Mouse (Mus musculus) kidney, postnatal 36 days (tissue): ENCODE measurements around the gene St14.
"Not testable (repeated sequence)": the region's sequence is repeated elsewhere in the genome, so short reads cannot be mapped to it uniquely, and the experiment has no call there.

Experiments
- DNase-seq, 2 experiments: peaks; one replicate each; pipeline ENCODE4 v3.0.0; 2021 to 2022; ENCODE audit warnings: mixed read lengths in 2 of 2

Gene St14

GRCm38 (mm10) chr9:31131205-31131968, at the start of gene St14:
Gene St14, minus strand, starts transcription at chr9:31131853.
- DNase-seq = peak; percentile 83 to 90

DNA sequence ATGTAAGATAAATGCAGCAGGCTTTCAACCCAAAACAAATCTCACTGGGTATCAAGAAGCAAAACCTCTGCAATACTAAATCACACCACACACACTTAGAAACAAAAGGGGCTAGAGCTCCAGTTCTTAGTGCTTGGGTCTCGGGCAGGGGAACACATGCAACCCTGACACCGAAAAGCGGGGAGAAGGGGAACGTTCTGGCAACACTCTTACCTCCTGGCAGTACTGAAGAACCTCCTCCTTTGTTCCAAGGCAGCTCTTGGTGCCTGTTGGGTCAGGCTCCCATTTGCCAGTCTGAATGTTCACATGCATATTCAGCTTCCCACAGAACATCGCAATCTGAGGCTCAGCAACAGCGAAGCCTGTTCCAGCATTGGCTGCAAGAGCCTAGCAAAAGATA, 46.0 kb upstream of the St14 start:
- DNase-seq = no peak

DNA sequence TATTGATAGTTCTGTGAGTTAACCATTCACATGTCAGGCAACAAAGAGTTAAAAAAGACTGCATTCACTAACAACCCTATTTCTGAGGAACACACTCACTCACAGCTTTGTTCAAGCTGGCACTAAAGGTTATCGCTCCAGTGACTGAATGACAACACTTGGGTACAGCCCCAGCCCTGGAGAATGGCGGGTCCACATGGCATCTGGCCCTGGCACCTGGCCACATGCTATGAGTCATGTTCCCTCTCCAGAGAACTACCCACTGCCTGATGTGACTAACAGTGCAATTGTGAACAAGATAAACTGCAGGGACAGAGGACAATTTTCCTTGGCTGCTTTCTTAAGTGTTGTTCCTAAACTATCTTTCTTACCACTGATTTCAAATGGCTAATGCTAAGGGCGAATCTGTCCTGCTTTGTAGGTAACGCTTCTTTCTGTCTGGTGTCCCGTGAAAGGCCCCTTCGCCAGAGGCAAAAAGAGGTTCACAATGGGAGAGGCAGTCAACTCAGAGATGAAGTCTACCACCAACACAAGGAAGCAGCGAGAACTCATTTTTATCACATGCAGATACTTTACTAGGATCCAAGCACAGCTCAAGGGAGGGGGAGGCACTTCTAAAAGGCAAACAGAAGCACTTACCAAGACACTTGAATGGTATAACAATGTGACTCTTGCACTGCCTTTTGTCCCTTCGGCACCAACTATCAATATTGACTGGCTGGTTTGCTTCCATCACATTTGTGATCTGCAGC, 44.9 kb upstream of the St14 start:
- DNase-seq = peak; percentile 79 to 81

GRCm38 (mm10) chr9:31175978-31176377, 44.3 kb upstream of the St14 start:
- DNase-seq = no peak

DNA sequence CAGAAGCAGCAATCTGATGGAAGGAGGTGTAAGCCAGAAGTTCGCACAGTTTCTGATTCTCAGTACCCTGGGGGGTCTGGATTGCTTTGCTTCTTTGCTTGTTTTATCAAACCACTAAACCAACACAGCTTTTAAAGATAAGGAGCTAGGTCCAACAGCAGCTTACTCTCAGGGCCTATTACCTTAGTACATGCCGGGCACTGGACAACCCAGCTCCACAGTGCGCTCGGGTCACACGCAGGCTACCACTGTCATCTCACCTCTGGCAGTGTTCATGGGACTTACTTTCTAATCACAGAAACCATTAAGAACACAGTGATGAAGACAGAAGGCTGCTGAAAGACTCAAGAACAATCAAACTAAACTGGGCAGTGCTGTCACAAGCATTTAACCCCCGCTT, 43.7 kb upstream of the St14 start:
- DNase-seq = no peak

DNA sequence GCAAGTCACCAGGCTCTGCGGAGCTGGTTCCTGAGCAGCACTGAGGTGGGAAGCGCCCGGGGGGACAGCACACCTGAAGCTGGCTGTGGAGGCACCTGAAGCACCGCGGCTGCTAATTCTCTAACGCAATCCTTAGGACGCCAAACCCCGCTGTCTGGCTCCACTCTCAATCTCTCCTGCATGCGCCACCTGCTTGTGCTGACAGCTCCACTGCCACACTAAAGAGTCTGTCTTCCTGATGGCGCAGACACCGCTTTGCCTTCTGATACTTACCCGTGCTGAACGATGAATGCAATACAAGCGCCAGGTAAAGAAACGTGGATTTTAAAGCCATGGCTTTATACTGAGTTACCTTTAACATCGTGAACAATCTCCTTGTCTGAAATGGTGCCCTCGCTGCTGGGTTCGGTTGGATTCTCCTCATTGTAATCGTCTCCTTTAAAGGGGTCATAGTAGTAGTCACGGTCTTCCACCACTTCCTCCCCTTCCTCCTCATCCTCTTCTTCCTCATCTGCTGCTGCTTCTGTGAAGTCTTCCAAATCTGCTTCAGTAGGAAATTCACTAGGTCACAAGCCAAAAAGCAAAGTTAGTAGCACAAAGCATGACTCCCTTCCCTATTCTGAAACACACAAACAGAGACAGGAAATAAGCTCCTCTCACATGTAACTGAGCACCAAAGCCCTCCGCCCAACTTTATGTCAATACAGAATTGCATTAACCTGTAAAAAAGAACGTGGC, 36.9 kb upstream of the St14 start:
- no peak for DNase-seq

DNA sequence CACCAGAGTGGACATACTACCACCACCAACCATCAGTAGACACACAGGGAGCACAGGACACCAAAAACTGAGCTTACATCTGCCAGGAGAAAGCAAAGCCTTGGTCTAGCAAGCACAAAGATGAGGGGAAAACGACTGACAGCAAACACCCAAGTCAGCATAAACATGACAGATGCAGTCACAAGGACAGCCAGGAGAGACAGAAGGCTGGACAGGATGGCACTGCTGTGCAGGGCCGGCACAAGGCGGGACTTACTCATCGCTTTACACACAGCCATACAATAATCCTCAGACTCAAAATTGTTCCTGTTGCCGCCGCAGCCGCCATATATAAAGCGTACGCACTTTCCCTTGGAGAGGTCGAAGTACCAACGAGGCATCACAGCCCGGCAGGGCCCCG, 35.7 kb upstream of the St14 start:
- DNase-seq = no peak

DNA sequence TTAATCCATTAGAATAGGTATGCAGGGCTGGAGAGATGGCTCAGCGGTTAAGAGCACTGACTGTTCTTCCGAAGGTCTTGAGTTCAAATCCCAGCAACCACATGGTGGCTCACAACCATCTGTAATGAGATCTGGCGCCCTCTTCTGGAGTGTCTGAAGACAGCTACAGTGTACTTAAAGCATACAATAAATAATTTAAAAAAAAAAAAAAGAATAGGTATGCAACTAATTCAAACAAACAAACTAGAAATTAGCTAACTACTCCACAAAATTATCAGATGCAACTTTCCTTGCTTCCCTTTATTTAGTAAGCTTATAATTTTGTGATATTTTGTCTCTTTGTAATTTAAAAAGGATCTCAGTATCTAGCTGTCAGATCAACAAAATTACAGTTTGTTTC, 33.9 kb upstream of the St14 start:
- DNase-seq = not testable (repeated sequence)

DNA sequence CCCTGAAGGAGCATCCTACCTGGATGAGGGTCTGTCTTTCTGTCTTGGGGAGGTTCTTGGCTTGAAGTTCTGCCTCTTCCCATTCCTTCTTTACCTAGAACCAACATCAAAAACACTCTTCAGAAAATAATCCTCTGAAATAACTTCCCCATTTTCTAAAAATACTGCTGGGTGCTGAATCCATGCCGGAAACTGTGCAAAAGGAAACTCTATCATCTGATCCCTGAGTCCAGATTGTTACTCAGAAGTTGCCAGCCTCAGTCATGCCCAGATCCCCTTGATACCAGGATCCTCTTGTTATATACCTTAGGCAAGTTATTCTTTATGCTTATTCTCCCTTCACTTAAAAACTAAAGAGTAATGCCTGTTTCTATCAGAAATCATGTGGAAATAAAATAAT, 31.7 kb upstream of the St14 start:
- DNase-seq = no peak

DNA sequence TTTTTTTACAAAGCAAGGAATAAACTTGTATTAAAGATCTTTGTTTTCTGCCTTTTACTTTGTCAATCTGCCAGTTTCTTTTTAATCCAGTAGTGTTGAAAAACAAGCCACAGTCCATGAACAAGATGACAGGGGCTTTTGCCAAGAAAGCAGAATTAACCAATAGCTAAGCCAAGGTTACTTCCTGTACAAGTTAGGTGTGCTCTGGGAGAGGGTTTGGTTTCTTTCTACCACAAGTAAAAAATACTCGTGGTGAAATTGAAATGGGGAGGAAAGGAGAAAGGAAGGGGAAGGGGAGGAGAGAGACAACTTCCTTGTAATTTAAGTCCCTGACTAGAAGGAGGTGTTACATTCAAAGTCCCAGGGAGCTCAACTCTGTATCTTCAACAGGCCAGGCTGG, 31.3 kb upstream of the St14 start:
- no peak for DNase-seq

DNA sequence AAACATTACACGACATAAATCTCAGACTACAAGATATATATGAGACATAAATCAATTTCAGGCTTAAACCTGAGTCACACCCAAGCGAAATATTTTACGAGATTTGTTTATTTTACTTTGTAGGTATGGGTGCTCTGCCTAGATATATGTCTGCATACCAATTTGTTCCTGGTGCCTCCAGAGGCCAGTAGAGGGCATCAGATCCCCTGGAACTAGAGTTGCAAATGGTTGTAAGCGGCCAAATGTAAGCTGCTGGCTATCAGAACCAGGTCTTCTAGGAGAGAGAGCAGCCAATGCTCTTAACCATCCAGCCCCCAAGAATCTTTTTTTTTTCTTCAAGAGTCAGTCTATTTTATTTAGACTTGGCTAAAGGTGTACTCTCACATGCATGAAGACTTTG, 28.3 kb upstream of the St14 start:
- peak; percentile 35 to 60 for DNase-seq

GRCm38 (mm10) chr9:31156594-31156993, 24.9 kb upstream of the St14 start:
- DNase-seq = no peak

GRCm38 (mm10) chr9:31151050-31151449, 19.4 kb upstream of the St14 start:
- DNase-seq = no peak

DNA sequence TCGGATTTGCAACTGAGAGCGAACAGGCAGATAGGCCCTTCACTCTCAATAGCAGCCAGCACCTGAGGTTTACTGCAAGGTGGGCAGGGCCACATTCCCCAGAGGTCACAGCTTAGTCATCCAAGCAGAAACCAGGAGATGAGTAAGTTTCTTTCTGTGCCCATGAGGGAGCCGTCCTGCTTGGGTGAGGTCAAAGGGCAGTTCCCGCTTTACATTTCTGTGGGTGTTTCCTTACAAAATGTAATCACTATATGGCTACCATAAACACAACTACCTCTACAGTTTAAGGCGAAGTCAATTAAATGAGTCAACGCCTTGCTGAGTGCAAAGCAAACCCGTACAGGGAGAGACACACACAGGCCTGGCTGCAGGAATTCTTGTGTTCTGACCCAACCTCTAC, 16.5 kb upstream of the St14 start:
- DNase-seq = peak in 1 of 2 experiments; percentile 12

GRCm38 (mm10) chr9:31145272-31145925, 13.7 kb upstream of the St14 start:
- DNase-seq = peak; percentile 34 to 47

DNA sequence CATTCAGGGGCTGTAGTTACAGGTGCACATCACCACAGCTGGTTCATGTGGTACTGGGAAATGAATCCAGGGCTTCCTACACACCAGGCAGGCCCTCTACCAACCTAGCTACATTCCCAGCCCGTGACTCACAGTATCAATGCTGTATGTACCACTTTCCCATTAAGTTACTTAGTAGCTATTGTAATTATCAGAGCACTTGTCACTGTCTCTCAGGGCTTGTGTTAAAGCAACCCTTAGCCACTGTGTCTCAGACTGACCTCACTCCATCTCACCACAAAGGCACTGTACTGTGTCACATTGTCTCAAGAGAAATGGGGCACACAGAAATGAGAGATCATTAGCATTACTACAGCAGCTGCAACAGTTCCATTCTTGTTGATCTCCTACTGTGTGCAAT, 11.3 kb upstream of the St14 start:
- DNase-seq = no peak

DNA sequence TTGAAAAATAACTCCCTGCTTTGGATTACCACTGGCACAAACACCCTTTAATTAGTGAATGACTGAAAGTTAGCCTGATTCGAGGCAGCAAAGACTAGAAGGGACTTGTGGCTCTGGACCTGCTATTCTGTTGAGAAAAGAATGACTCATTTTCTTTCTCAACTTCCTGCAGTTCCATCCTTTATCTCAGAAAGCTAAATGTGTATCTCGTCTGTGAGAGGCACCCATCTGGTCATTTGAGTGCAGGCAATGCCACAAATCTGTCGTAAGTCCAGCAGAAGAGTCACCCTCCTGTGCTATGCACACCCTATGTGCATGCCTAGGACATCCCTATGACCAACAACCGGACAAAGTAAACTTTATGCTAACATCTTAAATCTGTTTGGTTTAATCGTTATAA, 1.5 kb upstream of the St14 start:
- DNase-seq = no peak

- DNase-seq = peak in 1 of 2 experiments; percentile 30
These were observed 1.1 kb downstream of the St14 start for GRCm38 (mm10) chr9:31130357-31131204.

DNA sequence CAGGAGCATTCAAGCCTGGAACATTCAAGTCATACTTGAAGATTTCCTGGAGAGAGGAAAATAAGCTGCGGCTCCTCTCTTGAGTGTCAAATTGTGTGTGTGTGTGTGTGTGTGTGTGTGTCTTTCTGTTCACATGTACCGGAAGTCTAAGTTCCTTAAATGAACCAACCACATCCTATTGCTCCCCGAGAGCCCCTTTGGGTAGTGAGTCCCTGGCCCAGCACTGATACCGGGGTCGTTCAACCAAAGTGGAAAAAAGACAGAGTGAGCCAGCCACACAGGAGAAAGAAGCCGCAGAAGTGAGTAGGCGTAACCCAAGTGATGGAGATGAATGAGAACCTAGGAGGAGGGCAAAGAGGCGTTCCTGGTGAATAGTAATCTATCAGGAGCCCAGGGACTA, 1.7 kb downstream of the St14 start:
- DNase-seq = no peak

DNA sequence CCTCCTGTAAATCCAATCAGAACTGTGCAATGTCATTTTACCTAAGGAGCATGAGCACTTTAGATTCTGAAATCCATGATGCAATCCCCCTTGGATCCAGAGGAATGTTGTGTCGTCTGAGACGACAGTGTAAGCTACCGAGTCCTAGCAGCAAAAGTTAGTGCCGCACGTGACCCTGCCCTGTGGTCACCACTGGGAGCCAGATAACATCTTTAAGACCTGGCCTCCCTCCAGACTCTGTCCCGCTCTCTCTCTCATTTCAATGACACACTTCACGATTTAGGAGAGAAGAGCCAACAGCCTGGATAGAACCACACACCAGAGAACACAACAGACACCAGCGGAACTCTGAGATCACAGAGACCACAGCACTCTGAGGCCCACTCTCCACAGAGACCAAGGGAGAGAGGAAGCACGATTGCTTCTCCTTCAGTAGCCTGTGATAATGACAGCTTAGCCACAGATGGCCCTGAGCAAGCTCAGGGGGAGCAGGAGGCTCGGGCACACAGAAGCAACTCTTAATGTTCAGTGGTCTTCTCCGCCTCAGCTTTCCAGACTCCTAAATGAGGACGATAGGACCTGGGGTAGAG, 3.7 kb downstream of the St14 start:
- DNase-seq = peak; percentile 52 to 56

- no peak for DNase-seq
These were observed 5.6 kb downstream of the St14 start for GRCm38 (mm10) chr9:31126079-31126478.
